Mouse (Mus musculus): ENCODE data around the gene Trim47. TPM values are rescaled to one million over a fixed set of nuclear protein-coding genes. Genes with fewer than 3 reads are reported as not detected.

Trim47 gene
- polyA plus RNA-seq, 1 experiment from 2014 or later, result 4.0 TPM

- no peak overlapping the region for H3K4me3 ChIP-seq (ENCODE audit: low read depth, low read length)
- H3K4me2 ChIP-seq (ENCODE audit: low read length), result no peak overlapping the region
- no peak overlapping the region for H3K9ac ChIP-seq (ENCODE audit: low read length)
- ATAC-seq, result no peak
- no peaks in the 10 kb centered on the region for H3K9me3 ChIP-seq (replicated peaks; ENCODE audit: control insufficient read depth, low read length)
- no peaks in the 10 kb centered on the region for H3K27me3 ChIP-seq (replicated peaks; ENCODE audit: control insufficient read depth, insufficient read depth, low read length)
- peaks cover 11% of the 10 kb centered on the region for H3K4me1 ChIP-seq (ENCODE audit: control insufficient read depth, insufficient read depth, low read length)
- no peak overlapping the region for H3K27ac ChIP-seq (ENCODE audit: low read depth, low read length)
- H3K36me3 ChIP-seq (ENCODE audit: control insufficient read depth, insufficient read depth, low read length), result peaks cover 59% of the 10 kb centered on the region
- 29% methylated on average over 9 of the region's 9 CpGs for WGBS
- no peak for DNase-seq (ENCODE audit: low spot score)
Observed at GRCm38 (mm10) chr11:116163002-116163401, 36.0 kb upstream of the Trim47 start.

- H3K27me3 ChIP-seq (replicated peaks; ENCODE audit: control insufficient read depth, insufficient read depth, low read length), result no peaks in the 10 kb centered on the region
- H3K36me3 ChIP-seq (ENCODE audit: control insufficient read depth, insufficient read depth, low read length), result peaks cover 67% of the 10 kb centered on the region
- no peak overlapping the region for H3K4me3 ChIP-seq (ENCODE audit: low read depth, low read length)
- DNase-seq (ENCODE audit: low spot score) (peak; percentile 51), ATAC-seq (peak; percentile 48; the same call in 1 of the 2 replicates)
- H3K4me1 ChIP-seq (ENCODE audit: control insufficient read depth, insufficient read depth, low read length), result peaks cover 11% of the 10 kb centered on the region
- H3K9me3 ChIP-seq (replicated peaks; ENCODE audit: control insufficient read depth, low read length), result no peaks in the 10 kb centered on the region
- no peak overlapping the region for H3K4me2 ChIP-seq (ENCODE audit: low read length)
- 63% methylated on average over 10 of the region's 10 CpGs for WGBS
- no peak overlapping the region for H3K9ac ChIP-seq (ENCODE audit: low read length)
- peak overlapping the region; percentile 39; the same call in 1 of the 2 replicates for H3K27ac ChIP-seq (ENCODE audit: low read depth, low read length)
Observed at GRCm38 (mm10) chr11:116162146-116162545, 35.1 kb upstream of the Trim47 start.

- peaks cover 75% of the 10 kb centered on the region for H3K36me3 ChIP-seq (ENCODE audit: control insufficient read depth, insufficient read depth, low read length)
- no peaks in the 10 kb centered on the region for H3K9me3 ChIP-seq (replicated peaks; ENCODE audit: control insufficient read depth, low read length)
- H3K9ac ChIP-seq (ENCODE audit: low read length), result no peak overlapping the region
- 74% methylated on average over 12 of the region's 12 CpGs for WGBS
- H3K4me2 ChIP-seq (ENCODE audit: low read length), result no peak overlapping the region
- peaks cover 4% of the 10 kb centered on the region for H3K4me1 ChIP-seq (ENCODE audit: control insufficient read depth, insufficient read depth, low read length)
- DNase-seq (ENCODE audit: low spot score) (no peak), ATAC-seq (no peak)
- H3K4me3 ChIP-seq (ENCODE audit: low read depth, low read length), result no peak overlapping the region
- H3K27ac ChIP-seq (ENCODE audit: low read depth, low read length), result no peak overlapping the region
- H3K27me3 ChIP-seq (replicated peaks; ENCODE audit: control insufficient read depth, insufficient read depth, low read length), result no peaks in the 10 kb centered on the region
Observed at GRCm38 (mm10) chr11:116161312-116161711, 34.3 kb upstream of the Trim47 start.

- no peak overlapping the region for H3K27ac ChIP-seq (ENCODE audit: low read depth, low read length)
- no peaks in the 10 kb centered on the region for H3K27me3 ChIP-seq (replicated peaks; ENCODE audit: control insufficient read depth, insufficient read depth, low read length)
- no peaks in the 10 kb centered on the region for H3K9me3 ChIP-seq (replicated peaks; ENCODE audit: control insufficient read depth, low read length)
- H3K4me3 ChIP-seq (ENCODE audit: low read depth, low read length), result no peak overlapping the region
- ATAC-seq (no peak), DNase-seq (ENCODE audit: low spot score) (no peak)
- H3K4me2 ChIP-seq (ENCODE audit: low read length), result no peak overlapping the region
- no peaks in the 10 kb centered on the region for H3K4me1 ChIP-seq (ENCODE audit: control insufficient read depth, insufficient read depth, low read length)
- H3K36me3 ChIP-seq (ENCODE audit: control insufficient read depth, insufficient read depth, low read length), result peaks cover 100% of the 10 kb centered on the region
- H3K9ac ChIP-seq (ENCODE audit: low read length), result no peak overlapping the region
- 94% methylated on average over 2 of the region's 2 CpGs for WGBS
Observed at GRCm38 (mm10) chr11:116150960-116151359, 23.9 kb upstream of the Trim47 start.

- Histone ChIP-seq H3K4me2 (ENCODE audit: low read length) (no peak overlapping the region), H3K36me3 (ENCODE audit: control insufficient read depth, insufficient read depth, low read length) (peaks cover 100% of the 10 kb centered on the region), H3K4me3 (ENCODE audit: low read depth, low read length) (no peak overlapping the region), H3K27ac (ENCODE audit: low read depth, low read length) (no peak overlapping the region), H3K27me3 (replicated peaks; ENCODE audit: control insufficient read depth, insufficient read depth, low read length) (no peaks in the 10 kb centered on the region), H3K9ac (ENCODE audit: low read length) (no peak overlapping the region), H3K9me3 (replicated peaks; ENCODE audit: control insufficient read depth, low read length) (no peaks in the 10 kb centered on the region), H3K4me1 (ENCODE audit: control insufficient read depth, insufficient read depth, low read length) (no peaks in the 10 kb centered on the region)
- DNase-seq (ENCODE audit: low spot score), result no peak
- ATAC-seq, result no peak
- WGBS, result 90% methylated on average over 6 of the region's 6 CpGs
Observed at GRCm38 (mm10) chr11:116149341-116149740, 22.3 kb upstream of the Trim47 start.

GRCm38 (mm10) chr11:116148761-116149221 is 21.8 kb upstream of the Trim47 start:
- H3K4me1 ChIP-seq (ENCODE audit: control insufficient read depth, insufficient read depth, low read length), result no peaks in the 10 kb centered on the region
- no peak for DNase-seq (ENCODE audit: low spot score)
- no peak overlapping the region for H3K4me2 ChIP-seq (ENCODE audit: low read length)
- no peak for ATAC-seq
- H3K27ac ChIP-seq (ENCODE audit: low read depth, low read length), result no peak overlapping the region
- WGBS, result 74% methylated on average over 20 of the region's 20 CpGs
- no peak overlapping the region for H3K9ac ChIP-seq (ENCODE audit: low read length)
- peaks cover 100% of the 10 kb centered on the region for H3K36me3 ChIP-seq (ENCODE audit: control insufficient read depth, insufficient read depth, low read length)
- no peaks in the 10 kb centered on the region for H3K27me3 ChIP-seq (replicated peaks; ENCODE audit: control insufficient read depth, insufficient read depth, low read length)
- no peaks in the 10 kb centered on the region for H3K9me3 ChIP-seq (replicated peaks; ENCODE audit: control insufficient read depth, low read length)
- no peak overlapping the region for H3K4me3 ChIP-seq (ENCODE audit: low read depth, low read length)

- Histone ChIP-seq H3K27me3 (replicated peaks; ENCODE audit: control insufficient read depth, insufficient read depth, low read length) (no peaks in the 10 kb centered on the region), H3K36me3 (ENCODE audit: control insufficient read depth, insufficient read depth, low read length) (peaks cover 100% of the 10 kb centered on the region), H3K4me2 (ENCODE audit: low read length) (no peak overlapping the region), H3K9me3 (replicated peaks; ENCODE audit: control insufficient read depth, low read length) (no peaks in the 10 kb centered on the region), H3K4me3 (ENCODE audit: low read depth, low read length) (no peak overlapping the region), H3K9ac (ENCODE audit: low read length) (no peak overlapping the region), H3K27ac (ENCODE audit: low read depth, low read length) (no peak overlapping the region; the same call in 1 of the 2 replicates), H3K4me1 (ENCODE audit: control insufficient read depth, insufficient read depth, low read length) (no peaks in the 10 kb centered on the region)
- DNase-seq (ENCODE audit: low spot score) (no peak), ATAC-seq (no peak)
- WGBS, result 76% methylated on average over 25 of the region's 25 CpGs
Observed at GRCm38 (mm10) chr11:116146294-116146985, 19.4 kb upstream of the Trim47 start.

- no peak for DNase-seq (ENCODE audit: low spot score)
- peaks cover 95% of the 10 kb centered on the region for H3K36me3 ChIP-seq (ENCODE audit: control insufficient read depth, insufficient read depth, low read length)
- ATAC-seq, result no peak
Observed at GRCm38 (mm10) chr11:116145481-116146293, 18.7 kb upstream of the Trim47 start.

GRCm38 (mm10) chr11:116143468-116143867 is 16.5 kb upstream of the Trim47 start:
- Histone ChIP-seq H3K4me3 (ENCODE audit: low read depth, low read length) (no peak overlapping the region), H3K9me3 (replicated peaks; ENCODE audit: control insufficient read depth, low read length) (no peaks in the 10 kb centered on the region), H3K36me3 (ENCODE audit: control insufficient read depth, insufficient read depth, low read length) (peaks cover 72% of the 10 kb centered on the region), H3K4me1 (ENCODE audit: control insufficient read depth, insufficient read depth, low read length) (no peaks in the 10 kb centered on the region), H3K9ac (ENCODE audit: low read length) (no peak overlapping the region), H3K27ac (ENCODE audit: low read depth, low read length) (no peak overlapping the region), H3K27me3 (replicated peaks; ENCODE audit: control insufficient read depth, insufficient read depth, low read length) (no peaks in the 10 kb centered on the region), H3K4me2 (ENCODE audit: low read length) (no peak overlapping the region)
- WGBS, result 89% methylated on average over 3 of the region's 3 CpGs
- ATAC-seq, result no peak
- DNase-seq (ENCODE audit: low spot score), result no peak

More at GRCm38 (mm10) chr11:116145481-116146293, 18.7 kb upstream of the Trim47 start:
- no peaks in the 10 kb centered on the region for H3K4me1 ChIP-seq (ENCODE audit: control insufficient read depth, insufficient read depth, low read length)
- no peak overlapping the region for H3K9ac ChIP-seq (ENCODE audit: low read length)
- H3K27me3 ChIP-seq (replicated peaks; ENCODE audit: control insufficient read depth, insufficient read depth, low read length), result no peaks in the 10 kb centered on the region
- WGBS, result 59% methylated on average over 17 of the region's 18 CpGs
- H3K4me2 ChIP-seq (ENCODE audit: low read length), result no peak overlapping the region
- H3K9me3 ChIP-seq (replicated peaks; ENCODE audit: control insufficient read depth, low read length), result no peaks in the 10 kb centered on the region
- no peak overlapping the region for H3K4me3 ChIP-seq (ENCODE audit: low read depth, low read length)
- H3K27ac ChIP-seq (ENCODE audit: low read depth, low read length), result no peak overlapping the region
